Mouse (Mus musculus) spleen, adult 2 months (tissue): Measurements from ENCODE around the gene Pdxp. TPM values are rescaled to one million over a fixed set of nuclear protein-coding genes. Genes with fewer than 3 reads are reported as not detected.

Experiments
- DNase-seq, 2 experiments: peaks; one replicate each; pipeline versions ENCODE4 v3.0.0 to v3.0.0-alpha.2; 2012 to 2021; ENCODE audit warnings: low spot score in 2 of 2, low read depth in 1 of 2
- H3K27ac ChIP-seq: fragments of 200-500 bp; 2 replicates; pipeline ENCODE4 v1.5.1; 2012; ENCODE audit warnings: low read length, inconsistent platforms; ENCODE audit not compliant: insufficient read depth
- H3K27me3 ChIP-seq: fragments of 200-500 bp; 2 replicates; pipeline ENCODE4 v1.6.1; 2012; ENCODE audit warnings: mild to moderate bottlenecking, moderate library complexity, low read length, inconsistent platforms; ENCODE audit not compliant: control insufficient read depth, insufficient read depth
- H3K36me3 ChIP-seq: fragments of 200-500 bp; 2 replicates; pipeline ENCODE4 v1.6.1; 2012; ENCODE audit warnings: mild to moderate bottlenecking, low read length, inconsistent platforms; ENCODE audit not compliant: control insufficient read depth, insufficient read depth
- H3K4me1 ChIP-seq: fragments of 200-500 bp; 2 replicates; pipeline ENCODE4 v1.6.1; 2011; ENCODE audit warnings: inconsistent platforms; ENCODE audit not compliant: control insufficient read depth, insufficient read depth, insufficient read length
- H3K4me3 ChIP-seq: fragments of 200-500 bp; 2 replicates; pipeline ENCODE4 v1.5.1; 2011; ENCODE audit warnings: mild to moderate bottlenecking, inconsistent platforms; ENCODE audit not compliant: insufficient read depth, insufficient read length; ENCODE audit errors: extremely low read depth
- CTCF ChIP-seq: fragments of 200-500 bp; IDR thresholded peaks from 2 replicates; pipeline ENCODE4 v1.5.1; 2011; ENCODE audit warnings: mild to moderate bottlenecking, inconsistent platforms; ENCODE audit not compliant: insufficient read depth, insufficient read length, insufficient replicate concordance; ENCODE audit errors: extremely low read depth
- POLR2A ChIP-seq: fragments of 200-500 bp; IDR thresholded peaks from 2 replicates; pipeline ENCODE4 v1.6.1; 2011; ENCODE audit warnings: low read depth, low read length, inconsistent platforms
- WGBS: fragments of 180-500 bp; shearing (Covaris S2); methylation state at CpG from one replicate; pipeline ENCODE4 v1.1.7; 2018; 5-methylcytosine and 5-hydroxymethylcytosine counted together
- polyA plus RNA-seq: library from polyadenylated mRNA; depleted of rRNA; stranded (reverse); fragments of >200 nt; gene quantifications from 2 replicates; pipeline ENCODE4 v1.2.3, GENCODE M21; 2012; rRNA removed

The Pdxp gene
- polyA plus RNA-seq, 1 experiment, result 13.1 TPM

- Histone ChIP-seq H3K4me3 (no peak overlapping the region), H3K36me3 (no peaks in the 10 kb centered on the region), H3K27ac (no peak overlapping the region), H3K27me3 (no peaks in the 10 kb centered on the region), H3K4me1 (no peaks in the 10 kb centered on the region)
- TF ChIP-seq CTCF (no peak), POLR2A (no peak)
- no peak for DNase-seq
- 74% methylated on average over 4 of the region's 4 CpGs for WGBS
Measured at GRCm38 (mm10) chr15:78960088-78960487, 46.4 kb downstream of the Pdxp start.

GRCm38 (mm10) chr15:78962885-78963284, 49.2 kb downstream of the Pdxp start:
- TF ChIP-seq POLR2A, result no peak
- peak; percentile 47; the same call in 1 of the 2 replicates for TF ChIP-seq CTCF
- no peak for DNase-seq
- H3K4me1 ChIP-seq, result no peaks in the 10 kb centered on the region

More at GRCm38 (mm10) chr15:78962885-78963284, 49.2 kb downstream of the Pdxp start:
- 37% methylated on average over 2 of the region's 2 CpGs for WGBS
- Histone ChIP-seq H3K27me3 (no peaks in the 10 kb centered on the region), H3K4me3 (no peak overlapping the region), H3K27ac (no peak overlapping the region), H3K36me3 (no peaks in the 10 kb centered on the region)

Other genes with a start within 250 kb of the Pdxp start
- 0.20 and 0.29 TPM in 2 replicates for gene Elfn2, start 195.1 kb upstream of the Pdxp start, polyA plus RNA-seq
- gene Mfng, start 140.4 kb upstream of the Pdxp start, polyA plus RNA-seq, result 66.0 and 78.6 TPM in 2 replicates
- 6.4 and 7.4 TPM in 2 replicates for gene Card10, start 110.9 kb upstream of the Pdxp start, polyA plus RNA-seq
- gene Cdc42ep1, start 71.3 kb upstream of the Pdxp start, polyA plus RNA-seq, result 29.6 and 31.3 TPM in 2 replicates
- gene Lgals2, start 58.4 kb upstream of the Pdxp start, polyA plus RNA-seq, result 0.32 and 0.73 TPM in 2 replicates
- 70.2 and 89.3 TPM in 2 replicates for gene Gga1, start 36.7 kb upstream of the Pdxp start, polyA plus RNA-seq
- 0.12 and 0.13 TPM in 2 replicates for gene Gm49510, start 14.3 kb upstream of the Pdxp start, polyA plus RNA-seq
- 182 and 272 TPM in 2 replicates for gene Sh3bp1, start 14.2 kb upstream of the Pdxp start, polyA plus RNA-seq
- gene Lgals1, start 12.8 kb downstream of the Pdxp start, polyA plus RNA-seq, result 75.4 and 93.0 TPM in 2 replicates
- gene Nol12, start 21.0 kb downstream of the Pdxp start, polyA plus RNA-seq, result 14.2 TPM in 2 replicates
- 40.9 and 44.8 TPM in 2 replicates for gene Triobp, start 33.8 kb downstream of the Pdxp start, polyA plus RNA-seq
- gene H1f0, start 114.5 kb downstream of the Pdxp start, polyA plus RNA-seq, result 14.3 and 25.4 TPM in 2 replicates
- 0.39 and 1.0 TPM in 2 replicates for gene Galr3, start 128.0 kb downstream of the Pdxp start, polyA plus RNA-seq
- 57.3 and 78.9 TPM in 2 replicates for gene Ankrd54, start 149.0 kb downstream of the Pdxp start, polyA plus RNA-seq
- 85.7 and 97.2 TPM in 2 replicates for gene Eif3l, start 161.3 kb downstream of the Pdxp start, polyA plus RNA-seq
- 20.0 and 24.9 TPM in 2 replicates for gene Micall1, start 195.0 kb downstream of the Pdxp start, polyA plus RNA-seq
- 20.3 and 25.4 TPM in 2 replicates for gene Polr2f, start 227.1 kb downstream of the Pdxp start, polyA plus RNA-seq
- gene 1700088E04Rik, start 227.3 kb downstream of the Pdxp start, polyA plus RNA-seq, result 0.53 and 0.83 TPM in 2 replicates